Mouse (Mus musculus): ENCODE data around the gene Ccdc152. TPM values are rescaled to one million over a fixed set of nuclear protein-coding genes. Genes with fewer than 3 reads are reported as not detected.
"Not testable (repeated sequence)": the region's sequence is repeated elsewhere in the genome, so short reads cannot be mapped to it uniquely, and the experiment has no call there.

Gene Ccdc152
- total and polyA plus RNA-seq, 2 experiments = 5.3 to 12.5 TPM

DNA sequence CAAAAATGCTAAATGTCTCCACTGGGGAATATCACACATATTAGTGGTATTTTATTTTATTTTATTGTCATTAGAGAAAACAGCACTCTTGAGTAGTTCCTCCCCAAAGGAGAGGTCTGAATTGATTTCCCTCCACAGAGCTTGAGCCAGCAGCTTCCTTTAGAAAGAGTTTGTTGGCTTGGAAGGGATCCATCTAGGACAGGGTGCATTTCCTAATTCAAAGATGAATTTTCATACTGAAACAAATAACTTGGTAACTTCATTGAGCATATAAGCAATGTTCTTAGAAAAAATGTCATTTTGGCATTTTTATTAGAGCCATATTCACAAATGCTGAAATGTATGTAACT is 51.6 kb downstream of the Ccdc152 start:
- no peak overlapping the region for H3K4me3 ChIP-seq (ENCODE audit: insufficient read depth, low read depth, low read length)
- no peaks in the 10 kb centered on the region for H3K27me3 ChIP-seq (ENCODE audit: control insufficient read depth, insufficient read depth, low read length)
- no peaks in the 10 kb centered on the region; the same call in 1 of the 2 replicates for H3K79me2 ChIP-seq (ENCODE audit: control insufficient read depth, insufficient read depth, low read length)
- H3K27ac ChIP-seq (replicated peaks; ENCODE audit: insufficient read depth, low read depth, low read length) = peak overlapping the region; percentile 100
- H3K36me3 ChIP-seq (ENCODE audit: control insufficient read depth, insufficient read depth, low read length) = no peaks in the 10 kb centered on the region
- no peak overlapping the region for H3K9ac ChIP-seq (ENCODE audit: low read depth, low read length)
- peak; percentile 79 for DNase-seq (ENCODE audit: extremely low read depth, low read depth, low spot score)
- H3K4me1 ChIP-seq (ENCODE audit: control insufficient read depth, insufficient read depth, low read length) = peaks cover 27% of the 10 kb centered on the region
- no peak for TF ChIP-seq POLR2A (IDR thresholded peaks at IDR 0.05; ENCODE audit: extremely low read depth, insufficient read depth, low read length)
- TF ChIP-seq CTCF (IDR thresholded peaks at IDR 0.05; ENCODE audit: low read depth, low read length) = no peak

DNA sequence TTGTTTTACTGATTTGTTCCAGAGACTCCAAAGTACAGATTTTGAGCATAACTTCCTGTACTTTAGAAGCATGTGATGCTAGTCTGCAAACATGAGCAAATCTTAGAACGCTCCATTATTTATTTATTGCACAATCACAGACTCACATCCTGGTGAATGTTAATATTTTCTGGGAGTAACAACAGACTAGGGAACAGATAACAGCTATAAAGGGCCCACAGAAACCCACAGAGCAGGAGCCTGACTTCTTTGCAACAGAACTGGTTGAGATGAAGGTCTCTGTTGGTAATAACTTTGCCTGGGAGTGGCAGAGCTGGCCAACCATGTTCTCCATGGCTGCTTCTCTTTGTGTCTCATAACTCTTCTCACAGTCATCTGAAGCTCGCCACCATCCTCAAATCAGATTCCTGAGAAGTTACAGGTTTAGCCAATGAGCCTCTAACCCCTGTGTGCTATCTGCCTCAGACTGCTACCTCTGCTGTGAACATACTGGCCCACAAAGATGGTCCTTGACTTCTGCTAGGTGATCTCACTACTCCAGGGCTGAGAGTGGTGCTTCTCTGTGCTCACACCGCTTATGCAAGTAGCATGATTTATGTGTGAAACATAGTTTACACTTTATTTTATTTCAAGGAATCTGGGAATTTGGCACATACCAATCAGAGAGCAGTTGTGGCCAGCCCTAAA is 52.2 kb downstream of the Ccdc152 start:
- peak; percentile 99 for DNase-seq (ENCODE audit: extremely low read depth, low read depth, low spot score)
- Histone ChIP-seq H3K4me1 (ENCODE audit: control insufficient read depth, insufficient read depth, low read length) (peaks cover 27% of the 10 kb centered on the region), H3K79me2 (ENCODE audit: control insufficient read depth, insufficient read depth, low read length) (no peaks in the 10 kb centered on the region; the same call in 1 of the 2 replicates), H3K4me3 (ENCODE audit: insufficient read depth, low read depth, low read length) (peak overlapping the region; percentile 23), H3K27me3 (ENCODE audit: control insufficient read depth, insufficient read depth, low read length) (no peaks in the 10 kb centered on the region), H3K9ac (ENCODE audit: low read depth, low read length) (peak overlapping the region; percentile 81), H3K36me3 (ENCODE audit: control insufficient read depth, insufficient read depth, low read length) (no peaks in the 10 kb centered on the region), H3K27ac (replicated peaks; ENCODE audit: insufficient read depth, low read depth, low read length) (peak overlapping the region; percentile 100)
- 7% methylated on average over 3 of the region's 3 CpGs for WGBS
- TF ChIP-seq POLR2A (IDR thresholded peaks at IDR 0.05; ENCODE audit: extremely low read depth, insufficient read depth, low read length) (0 out of 2 replicates have a peak, but pooled peaks have one; percentile 30), CTCF (IDR thresholded peaks at IDR 0.05; ENCODE audit: low read depth, low read length) (no peak)

DNA sequence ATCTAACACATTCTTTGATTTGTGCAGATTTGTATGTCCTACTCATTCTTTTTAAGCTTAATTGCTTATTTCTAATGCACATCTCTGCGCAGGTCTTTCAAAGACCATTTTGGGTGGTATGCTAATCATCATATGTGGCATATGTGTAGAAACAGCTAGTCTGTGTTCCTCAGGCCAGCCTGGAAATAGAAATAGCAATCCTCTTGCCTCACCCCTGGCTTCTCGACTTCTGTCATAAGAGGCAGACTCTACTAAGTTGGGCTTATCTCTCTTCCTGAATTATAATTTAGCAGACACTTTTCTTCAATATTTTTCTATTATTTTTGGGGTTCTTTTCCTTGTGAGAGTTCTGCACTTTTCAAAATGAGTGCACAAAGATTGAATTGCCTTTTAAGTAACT is 52.7 kb downstream of the Ccdc152 start:
- no peak for TF ChIP-seq POLR2A (IDR thresholded peaks at IDR 0.05; ENCODE audit: extremely low read depth, insufficient read depth, low read length)
- TF ChIP-seq CTCF (IDR thresholded peaks at IDR 0.05; ENCODE audit: low read depth, low read length) = no peak
- WGBS = 49% methylated on average over 2 of the region's 2 CpGs
- Histone ChIP-seq H3K4me3 (ENCODE audit: insufficient read depth, low read depth, low read length) (no peak overlapping the region), H3K4me1 (ENCODE audit: control insufficient read depth, insufficient read depth, low read length) (peaks cover 27% of the 10 kb centered on the region), H3K36me3 (ENCODE audit: control insufficient read depth, insufficient read depth, low read length) (no peaks in the 10 kb centered on the region), H3K9ac (ENCODE audit: low read depth, low read length) (peak overlapping the region; percentile 47; the same call in 1 of the 2 replicates), H3K27ac (replicated peaks; ENCODE audit: insufficient read depth, low read depth, low read length) (peak overlapping the region; percentile 99), H3K27me3 (ENCODE audit: control insufficient read depth, insufficient read depth, low read length) (no peaks in the 10 kb centered on the region), H3K79me2 (ENCODE audit: control insufficient read depth, insufficient read depth, low read length) (no peaks in the 10 kb centered on the region; the same call in 1 of the 2 replicates)
- DNase-seq (ENCODE audit: extremely low read depth, low read depth, low spot score) = no peak

DNA sequence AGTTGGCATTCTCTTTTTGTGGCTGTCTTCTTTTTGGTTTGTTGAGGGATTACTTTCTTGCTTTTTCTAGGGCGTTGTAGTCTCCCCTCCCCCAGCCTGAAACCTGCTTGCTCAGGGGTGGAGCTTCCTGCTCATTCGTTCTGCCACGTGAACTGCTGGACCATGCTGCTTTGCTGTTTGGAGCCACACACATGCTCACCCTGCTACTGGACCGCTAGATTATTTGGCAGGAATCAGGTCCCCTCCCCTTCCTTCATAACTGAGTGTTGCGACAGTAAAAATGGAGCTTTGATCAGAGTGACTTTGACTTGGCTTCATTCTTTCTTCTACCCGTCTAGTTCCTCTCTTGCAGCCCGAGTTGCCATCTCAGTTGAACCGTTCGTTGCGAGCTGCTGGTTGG is 58.3 kb downstream of the Ccdc152 start:
- peak; percentile 99 for DNase-seq (ENCODE audit: extremely low read depth, low read depth, low spot score)

DNA sequence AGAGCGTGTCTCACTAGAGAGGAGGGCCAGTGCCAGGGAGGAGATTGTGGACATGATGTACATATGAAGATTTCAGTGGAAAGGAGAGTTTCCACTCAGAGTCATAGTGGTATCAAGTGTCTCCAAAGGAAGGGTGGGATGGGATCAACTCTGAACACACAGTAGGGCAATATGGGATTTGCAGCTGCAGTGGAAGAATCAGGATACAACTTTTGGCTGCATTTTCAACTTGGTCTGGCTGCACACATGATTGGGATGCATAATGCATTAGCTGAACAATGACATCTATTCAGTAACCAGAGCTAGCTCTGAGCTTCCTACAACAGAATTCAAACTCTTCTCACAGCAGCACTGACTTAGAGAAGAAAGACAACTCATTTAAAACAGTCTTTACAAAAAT is 65.4 kb downstream of the Ccdc152 start:
- H3K79me2 ChIP-seq (ENCODE audit: control insufficient read depth, insufficient read depth, low read length) = no peaks in the 10 kb centered on the region
- no peak for DNase-seq (ENCODE audit: extremely low read depth, low read depth, low spot score)
- TF ChIP-seq POLR2A (IDR thresholded peaks at IDR 0.05; ENCODE audit: extremely low read depth, insufficient read depth, low read length) = no peak
- TF ChIP-seq CTCF (IDR thresholded peaks at IDR 0.05; ENCODE audit: low read depth, low read length) = no peak
- H3K27ac ChIP-seq (replicated peaks; ENCODE audit: insufficient read depth, low read depth, low read length) = no peak overlapping the region
- no peak overlapping the region for H3K4me3 ChIP-seq (ENCODE audit: insufficient read depth, low read depth, low read length)
- no peak overlapping the region for H3K9ac ChIP-seq (ENCODE audit: low read depth, low read length)
- no peaks in the 10 kb centered on the region for H3K27me3 ChIP-seq (ENCODE audit: control insufficient read depth, insufficient read depth, low read length)
- H3K36me3 ChIP-seq (ENCODE audit: control insufficient read depth, insufficient read depth, low read length) = no peaks in the 10 kb centered on the region
- peaks cover 31% of the 10 kb centered on the region for H3K4me1 ChIP-seq (ENCODE audit: control insufficient read depth, insufficient read depth, low read length)
- 94% methylated on average over 1 of the region's 1 CpGs for WGBS

More for the DNA sequence above, 58.3 kb downstream of the Ccdc152 start:
- peak overlapping the region; percentile 30; the same call in 1 of the 2 replicates for H3K9ac ChIP-seq (ENCODE audit: low read depth, low read length)
- 22% methylated on average over 10 of the region's 10 CpGs for whole genome bisulfite sequencing
- peak overlapping the region; percentile 51 for H3K27ac ChIP-seq (replicated peaks; ENCODE audit: insufficient read depth, low read depth, low read length)
- H3K79me2 ChIP-seq (ENCODE audit: control insufficient read depth, insufficient read depth, low read length); H3K27me3 ChIP-seq (ENCODE audit: control insufficient read depth, insufficient read depth, low read length); H3K36me3 ChIP-seq (ENCODE audit: control insufficient read depth, insufficient read depth, low read length); H3K4me1 ChIP-seq (ENCODE audit: control insufficient read depth, insufficient read depth, low read length): not testable (repeated sequence)
- peak overlapping the region; percentile 12; the same call in 1 of the 2 replicates for H3K4me3 ChIP-seq (ENCODE audit: insufficient read depth, low read depth, low read length)

DNA sequence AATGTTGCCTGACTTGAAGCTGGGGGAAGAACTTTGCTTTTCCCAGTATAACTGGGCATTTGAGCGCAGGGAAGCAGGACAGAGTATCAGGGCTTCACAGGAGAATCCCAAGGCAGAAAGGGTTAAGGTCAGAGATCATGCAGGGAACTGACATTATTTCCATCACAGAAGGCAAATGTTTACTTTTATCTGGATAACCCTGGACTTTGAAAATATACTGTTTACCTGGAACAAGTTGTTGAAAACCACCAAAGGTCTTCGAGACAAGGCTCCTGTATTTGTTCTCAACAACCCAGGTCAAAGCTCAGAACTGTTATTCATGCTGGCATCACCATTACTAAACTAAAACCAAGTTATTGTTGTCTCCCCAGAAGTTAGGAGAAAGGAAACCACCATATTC is 67.0 kb downstream of the Ccdc152 start:
- Histone ChIP-seq H3K27ac (replicated peaks; ENCODE audit: insufficient read depth, low read depth, low read length) (peak overlapping the region; percentile 98), H3K9ac (ENCODE audit: low read depth, low read length) (no peak overlapping the region), H3K79me2 (ENCODE audit: control insufficient read depth, insufficient read depth, low read length) (no peaks in the 10 kb centered on the region), H3K4me1 (ENCODE audit: control insufficient read depth, insufficient read depth, low read length) (peaks cover 41% of the 10 kb centered on the region), H3K4me3 (ENCODE audit: insufficient read depth, low read depth, low read length) (no peak overlapping the region), H3K27me3 (ENCODE audit: control insufficient read depth, insufficient read depth, low read length) (no peaks in the 10 kb centered on the region), H3K36me3 (ENCODE audit: control insufficient read depth, insufficient read depth, low read length) (no peaks in the 10 kb centered on the region)
- TF ChIP-seq POLR2A (IDR thresholded peaks at IDR 0.05; ENCODE audit: extremely low read depth, insufficient read depth, low read length) = no peak
- no peak for TF ChIP-seq CTCF (IDR thresholded peaks at IDR 0.05; ENCODE audit: low read depth, low read length)
- DNase-seq (ENCODE audit: extremely low read depth, low read depth, low spot score) = peak; percentile 98
- 18% methylated on average over 2 of the region's 2 CpGs for WGBS
